Mouse (Mus musculus) neural tube, embryonic 15.5 days (tissue): ENCODE results near the gene Mrpl27. TPM values are rescaled to one million over a fixed set of nuclear protein-coding genes. Genes with fewer than 3 reads are reported as not detected.
"Not testable (repeated sequence)": the region's sequence is repeated elsewhere in the genome, so short reads cannot be mapped to it uniquely, and the experiment has no call there.

Source experiments
- ATAC-seq: fragments of 200-750 bp; cut with Nextera tagmentation; 2 replicates; pipeline ENCODE4 v1.8.0; 2017; ENCODE audit warnings: mild to moderate bottlenecking, moderate TSS enrichment, moderate library complexity; ENCODE audit not compliant: low FRiP score
- H3K27ac ChIP-seq: fragments of 300-500 bp; sonication (generic); replicated peaks from 2 replicates; pipeline ENCODE4 v1.5.1; 2015; ENCODE audit warnings: mild to moderate bottlenecking, inconsistent platforms
- H3K27me3 ChIP-seq: fragments of 300-500 bp; sonication (generic); replicated peaks from 2 replicates; pipeline ENCODE4 v1.6.1; 2015; ENCODE audit warnings: inconsistent platforms
- H3K36me3 ChIP-seq: fragments of 300-500 bp; sonication (generic); 2 replicates; pipeline ENCODE4 v1.6.1; 2015; ENCODE audit warnings: inconsistent platforms
- H3K4me1 ChIP-seq: fragments of 300-500 bp; sonication (generic); 2 replicates; pipeline ENCODE4 v1.6.1; 2015; ENCODE audit warnings: inconsistent platforms
- H3K4me2 ChIP-seq: fragments of 300-500 bp; sonication (generic); 2 replicates; pipeline ENCODE4 v1.6.1; 2015; ENCODE audit warnings: inconsistent platforms, mild to moderate bottlenecking, moderate library complexity
- H3K4me3 ChIP-seq: fragments of 300-500 bp; sonication (generic); replicated peaks from 2 replicates; pipeline ENCODE4 v1.5.1; 2015; ENCODE audit warnings: mild to moderate bottlenecking, inconsistent platforms
- H3K9ac ChIP-seq: fragments of 300-500 bp; sonication (generic); replicated peaks from 2 replicates; pipeline ENCODE4 v1.6.1; 2015; ENCODE audit warnings: mild to moderate bottlenecking, inconsistent platforms
- H3K9me3 ChIP-seq: fragments of 300-500 bp; sonication (generic); replicated peaks from 2 replicates; pipeline ENCODE4 v1.6.1; 2016; ENCODE audit warnings: inconsistent platforms
- WGBS: fragments of 180-500 bp; shearing (Covaris S2); methylation state at CpG from one replicate; pipeline ENCODE4 v1.1.7; 2015; ENCODE audit warnings: mixed read lengths; 5-methylcytosine and 5-hydroxymethylcytosine counted together
- polyA plus RNA-seq: library from polyadenylated mRNA; unstranded; fragments of >200 nt; fragmentation: Nextera tagmentation; extraction: Ambion mirVana; gene quantifications from 2 replicates; pipeline ENCODE4 v1.2.1, GENCODE M21; 2015

Gene Mrpl27
- polyA plus RNA-seq, 1 experiment from 2014 or later, result 154 TPM

- peak overlapping the region; percentile 94 for H3K4me3 ChIP-seq
- H3K9me3 ChIP-seq, result no peaks in the 10 kb centered on the region
- H3K36me3 ChIP-seq, result peaks cover 35% of the 10 kb centered on the region
- H3K27me3 ChIP-seq, result no peaks in the 10 kb centered on the region
- peak overlapping the region; percentile 85 for H3K4me2 ChIP-seq
- peak overlapping the region; percentile 90 for H3K9ac ChIP-seq
- peak overlapping the region; percentile 79 for H3K27ac ChIP-seq
- 10% methylated on average over 26 of the region's 26 CpGs for WGBS
- peaks cover 14% of the 10 kb centered on the region for H3K4me1 ChIP-seq
- ATAC-seq, result no peak
Observed at GRCm38 (mm10) chr11:94630199-94631011, 23.2 kb upstream of the Mrpl27 start.

GRCm38 (mm10) chr11:94631969-94632368, 21.6 kb upstream of the Mrpl27 start:
- Histone ChIP-seq H3K4me1 (peaks cover 14% of the 10 kb centered on the region), H3K9ac (no peak overlapping the region), H3K27me3 (no peaks in the 10 kb centered on the region), H3K4me3 (no peak overlapping the region), H3K9me3 (no peaks in the 10 kb centered on the region), H3K4me2 (no peak overlapping the region), H3K36me3 (peaks cover 51% of the 10 kb centered on the region), H3K27ac (no peak overlapping the region)
- ATAC-seq, result no peak
- 93% methylated on average over 5 of the region's 5 CpGs for whole genome bisulfite sequencing

- no peak for ATAC-seq
- H3K27me3 ChIP-seq, result no peaks in the 10 kb centered on the region
- no peak overlapping the region for H3K9ac ChIP-seq
- no peaks in the 10 kb centered on the region for H3K9me3 ChIP-seq
- peaks cover 61% of the 10 kb centered on the region for H3K36me3 ChIP-seq
- H3K4me2 ChIP-seq, result no peak overlapping the region
- no peak overlapping the region for H3K27ac ChIP-seq
- WGBS, result 87% methylated on average over 8 of the region's 8 CpGs
- peaks cover 14% of the 10 kb centered on the region for H3K4me1 ChIP-seq
- no peak overlapping the region for H3K4me3 ChIP-seq
Observed at GRCm38 (mm10) chr11:94632988-94633387, 20.6 kb upstream of the Mrpl27 start.

- Histone ChIP-seq H3K9ac (no peak overlapping the region), H3K4me1 (peaks cover 14% of the 10 kb centered on the region), H3K4me3 (no peak overlapping the region), H3K27ac (no peak overlapping the region), H3K9me3 (no peaks in the 10 kb centered on the region), H3K4me2 (no peak overlapping the region), H3K27me3 (no peaks in the 10 kb centered on the region), H3K36me3 (peaks cover 75% of the 10 kb centered on the region)
- ATAC-seq, result no peak
- 92% methylated on average over 5 of the region's 5 CpGs for WGBS
Observed at GRCm38 (mm10) chr11:94634431-94634830, 19.1 kb upstream of the Mrpl27 start.

- no peak overlapping the region for H3K27ac ChIP-seq
- H3K36me3 ChIP-seq, result peaks cover 81% of the 10 kb centered on the region
- no peaks in the 10 kb centered on the region for H3K9me3 ChIP-seq
- no peaks in the 10 kb centered on the region for H3K27me3 ChIP-seq
- H3K4me2 ChIP-seq, result no peak overlapping the region
- no peaks in the 10 kb centered on the region for H3K4me1 ChIP-seq
- WGBS, result 92% methylated on average over 8 of the region's 8 CpGs
- no peak overlapping the region for H3K4me3 ChIP-seq
- H3K9ac ChIP-seq, result no peak overlapping the region
- no peak for ATAC-seq
Observed at GRCm38 (mm10) chr11:94644461-94645219, 8.9 kb upstream of the Mrpl27 start.

- Histone ChIP-seq H3K9ac (no peak overlapping the region), H3K9me3 (no peaks in the 10 kb centered on the region), H3K4me3 (no peak overlapping the region), H3K4me2 (no peak overlapping the region), H3K27ac (no peak overlapping the region), H3K27me3 (no peaks in the 10 kb centered on the region), H3K4me1 (no peaks in the 10 kb centered on the region), H3K36me3 (peaks cover 63% of the 10 kb centered on the region)
- WGBS, result 95% methylated on average over 4 of the region's 4 CpGs
- no peak for ATAC-seq
Observed at GRCm38 (mm10) chr11:94646457-94646856, 7.1 kb upstream of the Mrpl27 start.

GRCm38 (mm10) chr11:94651241-94651640, 2.3 kb upstream of the Mrpl27 start:
- peaks cover 17% of the 10 kb centered on the region for H3K36me3 ChIP-seq
- not testable (repeated sequence) for H3K27me3 ChIP-seq, H3K27ac ChIP-seq, H3K9ac ChIP-seq, ATAC-seq, H3K4me2 ChIP-seq, H3K9me3 ChIP-seq, H3K4me3 ChIP-seq
- peaks cover 16% of the 10 kb centered on the region for H3K4me1 ChIP-seq
- WGBS, result 97% methylated on average over 5 of the region's 7 CpGs

- no peaks in the 10 kb centered on the region for H3K9me3 ChIP-seq
- peak overlapping the region; percentile 72 for H3K4me3 ChIP-seq
- H3K27me3 ChIP-seq, result no peaks in the 10 kb centered on the region
- no peak overlapping the region for H3K9ac ChIP-seq
- no peak for ATAC-seq
- peaks cover 16% of the 10 kb centered on the region for H3K36me3 ChIP-seq
- 48% methylated on average over 8 of the region's 8 CpGs for WGBS
- H3K4me2 ChIP-seq, result peak overlapping the region; percentile 86
- peaks cover 16% of the 10 kb centered on the region for H3K4me1 ChIP-seq
- H3K27ac ChIP-seq, result no peak overlapping the region
Observed at GRCm38 (mm10) chr11:94652973-94653372, 594 bp upstream of the Mrpl27 start.

- peaks cover 78% of the 10 kb centered on the region for H3K36me3 ChIP-seq
- WGBS, result 69% methylated on average over 1 of the region's 1 CpGs
- H3K27ac ChIP-seq, result 0 out of 2 replicates have a peak overlapping the region, but pooled peaks have one; percentile 9
- H3K9me3 ChIP-seq, result no peaks in the 10 kb centered on the region
- no peaks in the 10 kb centered on the region for H3K4me1 ChIP-seq
- no peak for ATAC-seq
- no peak overlapping the region for H3K9ac ChIP-seq
- H3K27me3 ChIP-seq, result no peaks in the 10 kb centered on the region
- no peak overlapping the region for H3K4me3 ChIP-seq
- no peak overlapping the region for H3K4me2 ChIP-seq
Observed at GRCm38 (mm10) chr11:94661344-94661743, 7.8 kb downstream of the Mrpl27 start.

- Histone ChIP-seq H3K9ac (no peak overlapping the region), H3K36me3 (peaks cover 86% of the 10 kb centered on the region), H3K27ac (no peak overlapping the region), H3K9me3 (no peaks in the 10 kb centered on the region), H3K4me3 (no peak overlapping the region), H3K27me3 (no peaks in the 10 kb centered on the region), H3K4me1 (no peaks in the 10 kb centered on the region), H3K4me2 (no peak overlapping the region)
- ATAC-seq, result no peak
- 94% methylated on average over 6 of the region's 6 CpGs for WGBS
Observed at GRCm38 (mm10) chr11:94665281-94665680, 11.7 kb downstream of the Mrpl27 start.

GRCm38 (mm10) chr11:94674984-94675383, 21.4 kb downstream of the Mrpl27 start:
- 89% methylated on average over 5 of the region's 5 CpGs for WGBS
- H3K4me3 ChIP-seq, result no peak overlapping the region
- H3K9ac ChIP-seq, result no peak overlapping the region
- no peak overlapping the region for H3K27ac ChIP-seq
- H3K4me2 ChIP-seq, result peak overlapping the region; percentile 80; the same call in 1 of the 2 replicates
- no peak for ATAC-seq
- peaks cover 49% of the 10 kb centered on the region for H3K4me1 ChIP-seq
- H3K36me3 ChIP-seq, result 0 out of 2 replicates have a peak, but pooled peaks cover 4% of the 10 kb centered on the region
- H3K9me3 ChIP-seq, result no peaks in the 10 kb centered on the region
- no peaks in the 10 kb centered on the region for H3K27me3 ChIP-seq

- Histone ChIP-seq H3K36me3 (no peaks in the 10 kb centered on the region), H3K27ac (no peak overlapping the region), H3K9ac (0 out of 2 replicates have a peak overlapping the region, but pooled peaks have one; percentile 80), H3K4me1 (peaks cover 49% of the 10 kb centered on the region), H3K27me3 (no peaks in the 10 kb centered on the region), H3K9me3 (no peaks in the 10 kb centered on the region), H3K4me2 (peak overlapping the region; percentile 80), H3K4me3 (0 out of 2 replicates have a peak overlapping the region, but pooled peaks have one; percentile 81)
- ATAC-seq, result no peak
- 83% methylated on average over 5 of the region's 5 CpGs for WGBS
Observed at GRCm38 (mm10) chr11:94675446-94675845, 21.9 kb downstream of the Mrpl27 start.
